Mouse (Mus musculus) forebrain, embryonic 11.5 days (tissue): ENCODE results near the gene Kcmf1. TPM values are rescaled to one million over a fixed set of nuclear protein-coding genes. Genes with fewer than 3 reads are reported as not detected.
"Not testable (repeated sequence)": the region's sequence is repeated elsewhere in the genome, so short reads cannot be mapped to it uniquely, and the experiment has no call there.

Experiments
- ATAC-seq: fragments of 200-750 bp; cut with Nextera tagmentation; replicated peaks from 2 replicates; pipeline ENCODE4 v1.8.0; 2017; ENCODE audit warnings: moderate TSS enrichment; ENCODE audit not compliant: low FRiP score
- DNase-seq: peaks from one replicate; pipeline ENCODE4 v3.0.0-alpha.2; 2017; ENCODE audit warnings: low spot score
- H3K27ac ChIP-seq: fragments of 300-500 bp; sonication (generic); 2 replicates; pipeline ENCODE4 v1.5.1; 2014; ENCODE audit warnings: low read depth, low read length
- H3K27me3 ChIP-seq: fragments of 300-500 bp; sonication (generic); 2 replicates; pipeline ENCODE4 v1.6.1; 2014; ENCODE audit warnings: mild to moderate bottlenecking, low read length, mixed read lengths; ENCODE audit not compliant: control insufficient read depth, insufficient read depth
- H3K36me3 ChIP-seq: fragments of 300-500 bp; sonication (generic); 2 replicates; pipeline ENCODE4 v1.6.1; 2014; ENCODE audit warnings: mild to moderate bottlenecking, low read length, moderate library complexity, mixed read lengths; ENCODE audit not compliant: control insufficient read depth, insufficient read depth
- H3K4me1 ChIP-seq: fragments of 300-500 bp; sonication (generic); replicated peaks from 2 replicates; pipeline ENCODE4 v1.6.1; 2014; ENCODE audit warnings: low read length, mixed read lengths; ENCODE audit not compliant: control insufficient read depth, insufficient read depth
- H3K4me2 ChIP-seq: fragments of 300-500 bp; sonication (generic); 2 replicates; pipeline ENCODE4 v1.6.1; 2014; ENCODE audit warnings: low read depth, mild to moderate bottlenecking, low read length, moderate library complexity, mixed read lengths; ENCODE audit not compliant: severe bottlenecking
- H3K4me3 ChIP-seq: fragments of 300-500 bp; sonication (generic); 2 replicates; pipeline ENCODE4 v1.5.1; 2014; ENCODE audit warnings: low read depth, low read length
- H3K9ac ChIP-seq: fragments of 300-500 bp; sonication (generic); 2 replicates; pipeline ENCODE4 v1.6.1; 2014; ENCODE audit warnings: low read length
- H3K9me3 ChIP-seq: fragments of 300-500 bp; sonication (generic); 2 replicates; pipeline ENCODE4 v1.6.1; 2016; ENCODE audit warnings: low read length, mixed read lengths; ENCODE audit not compliant: control insufficient read depth
- WGBS: fragments of 180-500 bp; shearing (Covaris S2); extraction: QIAGEN DNeasy Blood & Tissue Kit; methylation state at CpG from one replicate; pipeline ENCODE4 v1.1.7; 2014; 5-methylcytosine and 5-hydroxymethylcytosine counted together
- polyA plus RNA-seq: library from polyadenylated mRNA; unstranded; fragments of >200 nt; fragmentation: Nextera tagmentation; extraction: Ambion mirVana; gene quantifications from 2 replicates; pipeline ENCODE4 v1.2.1, GENCODE M21; 2014

Gene Kcmf1
- polyA plus RNA-seq, 1 experiment from 2014 or later, result 45.1 TPM

DNA sequence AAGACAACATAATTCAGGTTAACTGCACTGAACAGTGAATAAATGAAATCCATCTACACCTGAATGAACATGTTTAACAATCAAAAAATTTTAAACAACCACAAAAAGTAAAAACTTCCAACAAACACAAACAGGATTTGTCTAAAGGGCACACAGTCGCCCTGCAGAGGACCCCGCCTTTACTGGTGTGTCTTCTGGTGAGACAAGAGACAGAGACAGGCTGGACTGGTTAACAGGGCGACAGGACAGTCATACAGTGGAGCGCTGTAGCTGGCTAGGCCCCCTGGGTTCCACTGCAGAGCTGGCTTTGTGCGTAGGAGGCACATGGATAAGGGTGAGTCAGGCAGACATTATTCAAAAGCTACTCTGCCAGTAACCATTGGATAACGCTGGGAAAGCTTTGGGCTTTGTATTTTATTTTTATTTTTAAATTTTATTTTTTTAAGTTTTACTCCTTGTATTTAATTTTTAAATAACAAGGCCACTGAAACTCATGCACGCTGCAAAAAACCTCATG is 57.7 kb downstream of the Kcmf1 start:
- Histone ChIP-seq H3K27me3 (no peaks in the 10 kb centered on the region), H3K9ac (no peak overlapping the region), H3K4me2 (no peak overlapping the region), H3K36me3 (peaks cover 4% of the 10 kb centered on the region; the same call in 1 of the 2 replicates), H3K4me3 (no peak overlapping the region), H3K4me1 (no peaks in the 10 kb centered on the region), H3K27ac (no peak overlapping the region), H3K9me3 (no peaks in the 10 kb centered on the region)
- ATAC-seq (no peak), DNase-seq (no peak)
- WGBS, result 94% methylated on average over 7 of the region's 7 CpGs

DNA sequence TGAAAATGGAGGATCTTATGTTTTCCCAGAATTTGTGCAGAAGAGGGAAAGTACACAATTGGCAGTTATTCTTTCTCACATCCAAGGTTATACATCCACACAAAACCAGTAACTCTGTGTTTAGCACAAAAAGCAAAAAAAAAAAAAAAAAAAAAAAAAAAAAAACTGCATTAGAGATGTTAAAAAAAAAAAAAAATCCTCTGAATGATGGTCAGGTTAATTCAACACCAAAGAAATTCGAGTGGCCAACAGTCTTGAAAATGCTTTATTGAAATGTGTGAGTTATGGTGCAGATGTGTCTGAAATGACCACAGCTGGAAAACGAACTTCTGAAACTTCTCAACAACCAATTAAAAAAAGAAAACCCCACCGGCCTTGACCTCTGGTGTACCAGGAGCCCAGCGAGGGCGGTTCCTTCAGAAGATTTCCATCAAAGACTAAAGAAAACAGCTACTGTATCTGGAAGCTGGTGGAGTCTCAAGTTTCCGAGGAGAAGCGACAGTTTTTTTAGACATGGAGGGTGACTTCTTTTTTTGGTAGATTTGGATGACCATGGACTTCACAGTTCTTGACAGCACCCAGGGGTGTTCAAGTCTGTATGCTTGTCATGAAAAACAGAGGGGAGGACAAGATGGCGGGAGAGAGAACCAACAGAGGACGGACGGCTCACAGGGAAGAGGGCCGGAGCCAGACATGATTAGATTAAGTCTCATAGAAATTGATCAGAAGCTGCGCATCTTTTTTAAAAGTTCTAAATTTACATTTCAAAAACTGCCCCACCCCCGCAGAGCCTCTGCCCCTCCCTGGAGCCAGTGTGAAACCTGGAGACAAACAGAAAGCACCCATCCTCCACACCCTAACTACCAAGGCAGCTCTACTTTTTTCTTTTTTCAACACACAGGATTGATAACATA is 58.7 kb downstream of the Kcmf1 start:
- 94% methylated on average over 13 of the region's 13 CpGs for WGBS
- H3K9me3 ChIP-seq, result no peaks in the 10 kb centered on the region
- no peaks in the 10 kb centered on the region; the same call in 1 of the 2 replicates for H3K36me3 ChIP-seq
- H3K27me3 ChIP-seq, result no peaks in the 10 kb centered on the region
- no peak overlapping the region for H3K9ac ChIP-seq
- H3K4me1 ChIP-seq, result no peaks in the 10 kb centered on the region
- ATAC-seq (no peak), DNase-seq (no peak)
- H3K4me3 ChIP-seq, result no peak overlapping the region
- no peak overlapping the region for H3K27ac ChIP-seq
- H3K4me2 ChIP-seq, result no peak overlapping the region

- ATAC-seq (no peak), DNase-seq (no peak)
- Histone ChIP-seq H3K36me3 (no peaks in the 10 kb centered on the region), H3K27ac (no peak overlapping the region), H3K9ac (no peak overlapping the region), H3K4me3 (no peak overlapping the region), H3K27me3 (no peaks in the 10 kb centered on the region), H3K4me1 (no peaks in the 10 kb centered on the region), H3K9me3 (no peaks in the 10 kb centered on the region), H3K4me2 (no peak overlapping the region)
- WGBS, result 85% methylated on average over 4 of the region's 4 CpGs
Measured at GRCm38 (mm10) chr6:72837756-72838155, 62.0 kb downstream of the Kcmf1 start.

GRCm38 (mm10) chr6:72834518-72834917 is 65.3 kb downstream of the Kcmf1 start:
- Histone ChIP-seq H3K9me3 (no peaks in the 10 kb centered on the region), H3K27ac (no peak overlapping the region), H3K4me2 (no peak overlapping the region), H3K36me3 (no peaks in the 10 kb centered on the region), H3K4me3 (no peak overlapping the region), H3K9ac (no peak overlapping the region), H3K4me1 (no peaks in the 10 kb centered on the region), H3K27me3 (no peaks in the 10 kb centered on the region)
- DNase-seq, result peak; percentile 33
- no peak for ATAC-seq
- 67% methylated on average over 4 of the region's 4 CpGs for WGBS

- WGBS, result 61% methylated on average over 3 of the region's 3 CpGs
- Histone ChIP-seq H3K9ac (no peak overlapping the region), H3K27ac (no peak overlapping the region), H3K4me1 (no peaks in the 10 kb centered on the region), H3K4me3 (no peak overlapping the region), H3K36me3 (no peaks in the 10 kb centered on the region), H3K4me2 (no peak overlapping the region), H3K27me3 (no peaks in the 10 kb centered on the region), H3K9me3 (no peaks in the 10 kb centered on the region)
- ATAC-seq (no peak), DNase-seq (no peak)
Measured at GRCm38 (mm10) chr6:72831858-72832257, 67.9 kb downstream of the Kcmf1 start.

- no peak overlapping the region for H3K9ac ChIP-seq
- peak; percentile 40; the same call in 1 of the 2 replicates for ATAC-seq
- whole genome bisulfite sequencing, result 31% methylated on average over 3 of the region's 3 CpGs
Measured at GRCm38 (mm10) chr6:72831276-72831675, 68.5 kb downstream of the Kcmf1 start.

DNA sequence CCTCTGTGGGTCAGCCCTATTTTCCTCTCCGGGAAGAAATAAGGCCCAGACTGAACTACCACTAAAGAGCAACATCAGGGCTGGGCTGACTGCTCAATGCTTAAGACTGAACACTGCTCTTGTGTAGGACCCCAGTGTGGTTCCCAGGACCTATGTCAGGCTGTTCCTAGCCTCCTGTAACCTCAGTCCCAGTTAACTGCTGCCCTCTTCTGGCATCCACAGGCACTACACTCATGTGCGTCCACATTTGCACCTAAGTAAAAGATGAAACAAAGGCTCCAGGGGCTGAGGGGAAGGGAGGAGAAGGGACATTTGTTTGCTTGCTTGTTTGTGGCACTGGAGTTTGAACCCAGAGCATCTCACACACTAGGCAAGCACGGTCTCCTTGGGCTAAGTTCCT is 70.9 kb downstream of the Kcmf1 start:
- Histone ChIP-seq H3K4me2 (no peak overlapping the region), H3K4me1 (peaks cover 7% of the 10 kb centered on the region; the same call in 1 of the 2 replicates), H3K27ac (no peak overlapping the region), H3K9me3 (no peaks in the 10 kb centered on the region), H3K9ac (no peak overlapping the region), H3K36me3 (no peaks in the 10 kb centered on the region), H3K27me3 (no peaks in the 10 kb centered on the region), H3K4me3 (no peak overlapping the region)
- no peak for ATAC-seq
- DNase-seq, result no peak
- 72% methylated on average over 3 of the region's 3 CpGs for WGBS

More at GRCm38 (mm10) chr6:72831276-72831675, 68.5 kb downstream of the Kcmf1 start:
- Histone ChIP-seq H3K27ac (no peak overlapping the region), H3K27me3 (no peaks in the 10 kb centered on the region), H3K4me3 (no peak overlapping the region), H3K36me3 (no peaks in the 10 kb centered on the region), H3K4me1 (no peaks in the 10 kb centered on the region), H3K4me2 (no peak overlapping the region), H3K9me3 (no peaks in the 10 kb centered on the region)
- peak; percentile 86 for DNase-seq

DNA sequence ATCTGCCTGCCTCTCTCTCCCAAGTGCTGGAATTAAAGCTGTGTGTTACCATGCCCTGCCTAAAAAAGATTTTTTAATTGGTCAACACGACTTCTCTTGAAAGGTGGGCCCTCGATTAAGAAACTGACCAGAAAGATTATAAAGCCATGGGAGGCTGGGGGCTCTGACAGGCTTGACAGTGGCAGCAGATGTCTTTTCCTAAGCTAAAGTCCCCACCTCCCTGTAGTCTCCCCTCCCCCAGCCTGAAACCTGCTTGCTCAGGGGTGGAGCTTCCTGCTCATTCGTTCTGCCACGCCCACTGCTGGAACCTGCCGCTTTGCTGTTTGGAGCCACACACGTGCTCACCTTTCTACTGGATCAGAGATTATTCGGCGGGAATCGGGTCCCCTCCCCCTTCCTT is 71.7 kb downstream of the Kcmf1 start:
- not testable (repeated sequence) for H3K9me3 ChIP-seq, H3K36me3 ChIP-seq, H3K27me3 ChIP-seq, ATAC-seq, H3K4me2 ChIP-seq, H3K27ac ChIP-seq, H3K4me3 ChIP-seq, DNase-seq, H3K4me1 ChIP-seq, H3K9ac ChIP-seq
- WGBS, result 11% methylated on average over 9 of the region's 9 CpGs
